Mouse (Mus musculus): Measurements from ENCODE around the gene Parp3.
A peak's percentile ranks its signal among the peaks of the same experiment; 100 is the strongest.
"Not testable (repeated sequence)": the region's sequence is repeated elsewhere in the genome, so short reads cannot be mapped to it uniquely, and the experiment has no call there.

The Parp3 gene

DNA sequence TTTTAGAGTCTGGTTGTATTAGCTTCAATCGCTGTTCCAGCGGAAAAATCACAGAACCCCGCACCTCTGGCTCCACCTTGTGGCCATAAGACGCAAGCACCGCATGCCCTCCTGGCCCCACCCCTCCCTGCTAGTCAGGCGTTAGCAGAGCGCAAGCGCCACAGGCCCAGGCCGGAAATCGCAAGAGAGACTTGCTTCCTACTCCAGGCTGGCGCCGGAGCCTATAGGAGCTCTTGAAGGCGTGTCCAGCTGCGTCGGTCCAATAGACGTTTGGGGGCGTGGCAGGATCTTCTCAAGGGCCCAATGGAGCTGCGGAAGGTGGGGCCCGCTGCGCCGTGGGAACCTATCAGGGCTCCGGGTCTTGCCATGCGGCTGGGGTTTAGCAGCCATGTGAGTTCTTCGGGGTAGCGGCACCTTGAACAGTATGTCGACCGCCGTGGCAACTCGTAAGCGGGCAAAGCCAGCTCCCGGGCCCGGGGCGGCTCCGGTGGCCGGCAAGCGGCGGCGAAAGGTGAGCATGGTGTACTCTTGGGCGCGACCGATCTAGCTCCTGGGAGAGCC, at the start of gene Parp3:
Gene Parp3 (minus strand): TSS at position 26 of the 561 bp plus-strand sequence.
- DNase-seq (ENCODE audit: low read depth, low spot score): peak; percentile 99

DNA sequence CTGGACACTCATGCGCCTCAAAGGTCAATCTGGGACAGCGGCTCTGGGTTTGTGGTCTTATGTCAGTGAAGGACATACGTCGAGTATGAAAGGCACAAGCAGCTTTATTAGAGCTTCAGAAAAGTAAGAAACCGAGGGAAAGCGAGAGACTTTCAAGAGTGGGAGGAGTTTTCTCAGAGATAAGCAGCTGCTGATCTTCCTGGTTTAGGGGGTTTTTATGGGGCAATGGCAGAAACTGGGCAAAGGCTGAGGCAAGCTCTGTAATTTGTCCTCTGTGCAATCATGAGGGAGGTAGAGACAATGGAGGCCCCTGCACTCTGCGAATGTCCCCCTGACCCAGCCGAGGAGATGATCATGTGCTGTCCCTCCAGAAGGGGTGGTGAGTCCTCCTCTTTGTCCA, 43.2 kb upstream of the Parp3 start:
- no peak for DNase-seq (ENCODE audit: low read depth, low spot score)

- no peak for DNase-seq (ENCODE audit: low read depth, low spot score)
Observed at GRCm38 (mm10) chr9:106519433-106519832, 42.7 kb upstream of the Parp3 start.

- no peak for DNase-seq (ENCODE audit: low read depth, low spot score)
Observed at GRCm38 (mm10) chr9:106514273-106514672, 37.5 kb upstream of the Parp3 start, which contains the start of gene Iqcf5. Gene Iqcf5 (plus strand): TSS chr9:106514573.

DNA sequence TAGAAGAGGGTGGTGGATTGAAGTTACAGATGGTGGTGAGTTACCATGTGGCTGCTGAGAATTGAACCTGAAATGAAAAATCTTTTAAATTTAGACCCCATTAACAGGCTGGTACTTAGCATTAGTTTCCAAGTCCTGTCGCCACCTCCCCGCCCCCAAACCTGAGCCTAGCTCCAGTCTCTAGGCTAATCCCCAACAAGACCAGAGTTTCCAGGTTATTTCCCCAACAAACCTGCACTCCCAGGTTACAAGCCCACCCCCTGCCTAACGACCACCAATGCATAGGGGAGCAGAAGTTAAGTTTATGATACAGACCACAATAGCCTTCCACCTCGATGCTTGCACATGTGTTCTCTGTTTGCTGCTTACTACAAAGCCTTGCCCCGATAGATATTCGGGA, 36.8 kb upstream of the Parp3 start:
- no peak for DNase-seq (ENCODE audit: low read depth, low spot score)

DNA sequence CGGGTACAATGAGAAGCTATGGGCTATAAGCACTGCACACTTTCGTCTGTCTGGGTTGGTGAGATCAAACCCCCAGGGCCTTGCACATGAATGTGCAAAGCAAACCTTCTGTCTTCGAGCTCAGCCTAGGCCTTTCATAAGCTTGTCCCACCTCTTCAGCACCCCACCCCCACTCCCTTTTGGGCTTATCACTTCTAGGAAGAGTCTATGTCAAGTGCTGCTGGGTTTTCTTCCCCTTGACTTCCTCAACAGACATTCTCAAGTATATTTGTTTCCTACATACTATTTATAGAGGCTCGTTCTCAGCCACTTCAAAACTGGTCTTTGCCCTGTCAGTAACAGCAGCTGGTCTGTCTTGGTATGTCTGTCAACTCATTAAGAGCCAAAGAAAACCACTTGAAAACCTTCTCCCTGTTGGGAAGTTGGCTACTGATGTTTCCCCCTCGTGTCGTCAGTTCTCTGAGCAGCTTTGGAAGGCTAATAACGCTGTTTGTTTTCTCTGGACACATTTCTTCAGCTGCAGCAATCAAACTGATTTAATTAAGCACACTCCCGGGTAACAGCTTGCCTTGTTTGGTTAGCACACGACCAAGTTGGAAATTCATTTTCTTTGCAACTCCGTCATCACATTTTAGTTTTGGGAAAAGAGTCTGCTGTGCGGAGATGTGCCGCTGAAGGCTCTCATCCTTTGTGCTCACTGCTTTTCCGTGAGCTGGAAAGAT, 36.1 kb upstream of the Parp3 start:
- DNase-seq (ENCODE audit: low read depth, low spot score): peak; percentile 4

DNA sequence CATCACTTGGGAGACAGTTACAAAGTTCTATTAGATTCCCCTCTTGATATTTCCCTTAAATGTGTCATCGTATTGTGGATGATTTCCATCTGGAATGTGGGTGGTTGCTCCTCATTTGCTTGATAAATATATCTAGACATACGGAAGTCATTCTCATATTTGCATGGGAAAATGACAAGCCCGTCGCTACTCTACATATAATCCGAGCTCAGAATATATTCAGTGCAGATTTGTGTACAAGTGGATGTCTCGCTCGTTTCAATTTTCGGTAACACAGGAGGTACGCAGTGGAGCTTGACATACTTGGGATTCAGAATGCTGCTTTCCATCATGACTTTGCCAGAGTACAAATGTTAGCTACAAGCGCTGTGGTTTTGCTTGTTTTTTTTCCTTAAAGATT, 32.6 kb upstream of the Parp3 start:
- no peak for DNase-seq (ENCODE audit: low read depth, low spot score)

- DNase-seq (ENCODE audit: low read depth, low spot score): no peak
Observed at GRCm38 (mm10) chr9:106504246-106504645, 27.5 kb upstream of the Parp3 start.

DNA sequence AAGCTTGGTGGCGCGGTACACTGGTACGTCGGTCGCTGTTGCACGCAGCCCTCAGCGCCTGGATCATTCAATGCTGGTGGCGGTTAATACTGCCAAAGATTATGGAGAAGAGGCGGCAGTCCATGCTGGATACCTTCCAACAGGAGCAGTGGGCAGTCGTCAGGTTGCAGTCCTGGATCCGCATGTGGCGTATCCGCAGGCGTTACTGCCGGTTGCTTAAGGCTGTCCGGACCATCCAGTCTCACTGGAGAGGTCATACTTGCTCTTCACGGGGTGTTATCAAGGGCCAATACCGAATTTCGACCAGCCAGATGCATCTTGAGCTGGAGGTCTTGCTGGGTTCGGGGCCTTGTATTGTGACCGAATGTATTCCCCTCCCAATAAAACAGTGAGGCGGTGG, 25.1 kb upstream of the Parp3 start:
- DNase-seq (ENCODE audit: low read depth, low spot score): no peak

DNA sequence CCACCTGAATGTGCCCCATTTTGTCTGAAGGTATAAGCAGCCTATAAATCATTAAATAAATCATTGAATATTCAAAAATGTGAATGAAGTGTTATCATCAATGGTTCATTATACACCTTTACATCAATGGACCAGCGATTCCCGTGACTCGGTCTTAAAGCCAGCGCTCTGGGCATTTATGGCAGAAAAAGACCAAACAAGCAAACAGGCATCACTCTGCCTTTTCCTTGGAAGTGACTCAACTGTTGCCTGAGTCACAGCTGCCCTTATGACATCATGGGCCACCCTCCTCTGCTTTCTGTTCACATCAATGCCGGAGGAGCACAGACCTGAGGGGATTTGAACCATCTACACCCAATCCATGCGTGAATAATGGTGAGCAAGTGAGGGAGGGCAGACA, 22.9 kb upstream of the Parp3 start, which contains the start of gene Iqcf1:
Gene Iqcf1 (plus strand): TSS at position 301 of the 400 bp plus-strand sequence.
- no peak for DNase-seq (ENCODE audit: low read depth, low spot score)

DNA sequence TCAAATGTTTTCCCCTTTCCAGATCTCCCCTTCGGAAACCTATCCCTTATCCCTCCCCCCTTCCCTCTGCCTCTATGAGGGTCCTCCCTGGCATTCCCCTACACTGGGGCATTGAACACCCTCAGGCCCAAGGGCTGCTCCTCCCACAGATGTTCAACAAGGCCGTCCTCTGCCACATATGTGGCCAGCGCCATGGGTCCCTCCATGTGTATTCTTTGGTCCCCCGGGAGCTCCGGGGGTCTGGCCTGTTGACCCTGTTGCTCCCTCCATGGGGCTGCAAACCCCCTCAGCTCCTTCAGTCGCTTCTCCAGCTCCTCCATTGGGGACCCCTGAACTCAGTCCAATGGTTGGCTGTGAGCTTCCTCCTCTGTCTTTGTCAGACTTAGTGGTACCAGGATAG, 10.9 kb upstream of the Parp3 start:
- not testable (repeated sequence) for DNase-seq (ENCODE audit: low read depth, low spot score)

GRCm38 (mm10) chr9:106485076-106485475, 8.3 kb upstream of the Parp3 start:
- DNase-seq (ENCODE audit: low read depth, low spot score): no peak

DNA sequence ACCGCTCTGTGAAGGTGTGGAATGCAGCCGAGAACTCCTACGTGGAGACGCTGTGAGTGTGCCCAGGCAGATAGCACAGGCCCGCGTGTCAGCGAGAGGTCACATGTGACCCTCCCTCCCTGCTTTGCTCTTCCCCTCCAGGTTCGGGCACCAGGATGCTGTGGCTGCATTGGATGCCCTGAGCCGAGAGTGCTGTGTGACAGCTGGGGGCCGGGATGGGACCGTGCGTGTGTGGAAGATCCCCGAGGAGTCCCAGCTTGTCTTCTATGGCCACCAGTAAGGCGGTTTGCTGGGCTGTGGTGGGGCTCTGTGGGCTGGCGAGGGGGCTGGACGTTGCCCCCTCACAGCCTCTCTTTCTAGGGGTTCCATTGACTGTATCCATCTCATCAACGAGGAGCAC, 6.9 kb upstream of the Parp3 start:
- DNase-seq (ENCODE audit: low read depth, low spot score): no peak

DNA sequence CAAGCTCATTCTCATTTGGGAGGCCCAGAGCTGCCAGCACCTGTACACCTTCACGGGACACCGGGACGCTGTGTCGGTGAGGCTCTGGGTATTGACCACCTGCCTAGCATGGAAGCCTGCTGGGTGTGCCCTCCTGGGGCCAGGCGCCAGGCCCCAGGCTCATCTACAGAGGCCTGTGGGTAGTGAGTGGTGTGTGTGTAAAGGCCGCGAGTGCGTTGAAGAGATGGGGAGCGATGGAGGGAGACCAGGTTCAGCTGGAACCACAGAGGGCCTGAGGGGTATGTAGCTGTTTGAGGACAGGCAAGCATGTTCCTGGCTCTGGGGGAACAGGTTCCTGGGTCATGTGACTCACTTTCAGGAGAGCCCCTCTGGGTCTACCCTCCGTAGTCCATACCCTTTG, 6.4 kb upstream of the Parp3 start:
- DNase-seq (ENCODE audit: low read depth, low spot score): no peak

GRCm38 (mm10) chr9:106482578-106483115, 5.9 kb upstream of the Parp3 start:
- DNase-seq (ENCODE audit: low read depth, low spot score): no peak

GRCm38 (mm10) chr9:106481676-106482075, 4.9 kb upstream of the Parp3 start:
- DNase-seq (ENCODE audit: low read depth, low spot score): no peak

GRCm38 (mm10) chr9:106481075-106481474, 4.3 kb upstream of the Parp3 start:
- DNase-seq (ENCODE audit: low read depth, low spot score): no peak

- no peak for DNase-seq (ENCODE audit: low read depth, low spot score)
Observed at GRCm38 (mm10) chr9:106480541-106480940, 3.8 kb upstream of the Parp3 start.

DNA sequence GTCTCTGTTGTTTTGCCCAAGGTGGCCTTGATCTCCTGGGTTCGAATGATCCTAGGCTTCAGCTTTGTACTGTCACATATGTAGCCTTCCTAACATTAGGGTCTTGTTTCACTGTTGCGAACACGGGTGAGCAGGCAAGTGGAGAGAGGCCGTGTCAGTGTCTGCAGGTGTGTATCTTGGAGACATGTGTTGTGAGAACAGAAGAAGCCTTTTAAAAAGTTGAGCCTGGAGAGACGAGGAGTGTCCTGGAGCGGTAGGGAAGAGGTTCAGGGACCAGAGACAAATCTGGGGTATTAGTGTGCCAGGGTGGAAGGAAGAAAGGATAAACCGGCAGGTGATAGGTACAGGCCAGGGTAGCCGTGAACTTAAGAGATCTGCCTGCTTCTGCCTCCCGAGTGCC, 1.4 kb upstream of the Parp3 start:
- no peak for DNase-seq (ENCODE audit: low read depth, low spot score)

DNA sequence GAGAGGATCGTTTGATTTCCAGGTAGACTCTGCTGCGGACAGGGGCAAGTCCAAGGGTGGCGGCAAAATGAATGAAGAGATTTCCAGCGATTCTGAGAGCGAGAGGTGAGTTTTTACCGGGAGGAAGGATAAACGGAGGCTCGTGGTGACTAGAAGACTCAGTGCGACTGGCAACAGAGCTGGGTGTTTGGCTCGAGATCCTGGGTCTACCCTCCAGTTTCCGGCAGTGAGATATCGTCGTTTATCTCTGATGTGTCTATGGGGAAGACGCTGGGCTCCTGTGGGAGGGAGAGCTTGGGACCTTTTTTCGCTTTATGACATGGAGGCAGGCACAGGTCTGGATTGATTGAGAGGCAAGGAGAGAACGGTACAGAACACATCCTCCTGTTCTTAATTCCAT, 900 bp upstream of the Parp3 start:
- DNase-seq (ENCODE audit: low read depth, low spot score): no peak

- no peak for DNase-seq (ENCODE audit: low read depth, low spot score)
Observed at GRCm38 (mm10) chr9:106476002-106476923, 486 bp downstream of the Parp3 start.

DNA sequence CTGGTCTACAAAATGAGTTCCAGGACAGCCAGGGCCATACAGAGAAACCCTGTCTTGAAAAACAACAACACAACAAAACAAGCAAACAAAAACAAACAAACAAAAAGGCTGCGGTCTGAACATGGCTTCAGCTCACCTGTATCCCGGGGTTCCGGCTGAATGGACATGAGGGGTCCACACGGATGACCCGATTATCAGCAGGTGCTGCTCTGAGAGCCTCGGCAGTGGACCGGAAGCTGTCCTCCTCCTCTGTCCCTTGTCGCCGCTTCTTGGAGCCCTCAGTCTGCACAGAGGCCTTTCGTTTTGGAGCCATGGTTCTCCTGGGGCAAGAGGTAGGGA, 1.1 kb downstream of the Parp3 start, which contains the start of gene Rrp9:
Gene Rrp9 (plus strand): TSS at position 301 of the 339 bp plus-strand sequence.
- DNase-seq (ENCODE audit: low read depth, low spot score): no peak

Measured in embryo, embryonic 11.5 days (tissue).